Mouse (Mus musculus) stomach, embryonic 14.5 days (tissue): ENCODE results near the gene Dnaaf5. TPM values are rescaled to one million over a fixed set of nuclear protein-coding genes. Genes with fewer than 3 reads are reported as not detected.

Experiments
- ATAC-seq: fragments of 200-750 bp; cut with Nextera tagmentation; 2 replicates; pipeline ENCODE4 v1.8.0; 2017; ENCODE audit warnings: low read depth, moderate TSS enrichment; ENCODE audit not compliant: insufficient number of reproducible peaks, insufficient read depth, low FRiP score
- H3K27ac ChIP-seq: fragments of 300-500 bp; sonication (generic); 2 replicates; pipeline ENCODE4 v1.5.1; 2014; ENCODE audit warnings: mild to moderate bottlenecking, low read length, moderate library complexity, mixed read lengths
- H3K27me3 ChIP-seq: fragments of 300-500 bp; sonication (generic); 2 replicates; pipeline ENCODE4 v1.6.1; 2014; ENCODE audit warnings: low read length, control low read depth, mixed read lengths; ENCODE audit not compliant: control insufficient read depth, insufficient read depth
- H3K36me3 ChIP-seq: fragments of 300-500 bp; sonication (generic); 2 replicates; pipeline ENCODE4 v1.6.1; 2014; ENCODE audit warnings: mild to moderate bottlenecking, control low read depth, low read length, moderate library complexity, mixed read lengths; ENCODE audit not compliant: control insufficient read depth, insufficient read depth
- H3K4me1 ChIP-seq: fragments of 300-500 bp; sonication (generic); 2 replicates; pipeline ENCODE4 v1.6.1; 2014; ENCODE audit warnings: low read length, control low read depth, mixed read lengths; ENCODE audit not compliant: control insufficient read depth, insufficient read depth
- H3K4me2 ChIP-seq: fragments of 300-500 bp; sonication (generic); replicated peaks from 2 replicates; pipeline ENCODE4 v1.6.1; 2014; ENCODE audit warnings: low read depth, low read length, control low read depth
- H3K4me3 ChIP-seq: fragments of 300-500 bp; sonication (generic); 2 replicates; pipeline ENCODE4 v1.5.1; 2014; ENCODE audit warnings: low read depth, low read length, control low read depth
- H3K9ac ChIP-seq: fragments of 300-500 bp; sonication (generic); replicated peaks from 2 replicates; pipeline ENCODE4 v1.6.1; 2014; ENCODE audit warnings: low read depth, mild to moderate bottlenecking, control low read depth, low read length, moderate library complexity, mixed read lengths
- H3K9me3 ChIP-seq: fragments of 300-500 bp; sonication (generic); 2 replicates; pipeline ENCODE4 v1.6.1; 2016; ENCODE audit warnings: low read depth, low read length, control low read depth; ENCODE audit not compliant: control insufficient read depth
- WGBS: fragments of 180-500 bp; shearing (Covaris S2); extraction: QIAGEN DNeasy Blood & Tissue Kit; methylation state at CpG from one replicate; pipeline ENCODE4 v1.1.7; 2014; 5-methylcytosine and 5-hydroxymethylcytosine counted together
- polyA plus RNA-seq: library from polyadenylated mRNA; unstranded; fragments of >200 nt; fragmentation: Nextera tagmentation; extraction: Ambion mirVana; gene quantifications from 2 replicates; pipeline ENCODE4 v1.2.1, GENCODE M21; 2014

Gene Dnaaf5
- polyA plus RNA-seq, 1 experiment from 2014 or later = 6.4 TPM

DNA sequence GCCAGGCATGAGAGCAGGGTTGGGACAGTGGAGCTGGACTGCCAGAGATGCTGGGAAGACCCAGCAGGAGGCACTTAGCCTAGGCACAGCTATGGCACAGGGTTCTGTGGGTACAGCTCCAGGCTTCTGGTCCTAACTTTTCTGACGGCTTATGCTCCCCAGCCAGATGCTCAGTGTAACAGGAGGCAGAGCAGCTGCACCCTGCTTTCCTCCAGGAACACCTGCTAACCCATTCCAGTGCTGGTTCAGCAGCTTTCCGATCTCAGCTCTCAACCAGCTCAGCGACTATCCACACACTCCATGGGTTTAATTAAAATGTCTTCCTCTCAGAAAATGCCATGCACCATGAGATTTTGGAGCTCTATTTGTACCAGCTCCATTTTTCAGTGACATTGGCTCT lies 66.8 kb downstream of the Dnaaf5 start:
- no peaks in the 10 kb centered on the region for H3K9me3 ChIP-seq
- no peak overlapping the region for H3K27ac ChIP-seq
- H3K4me1 ChIP-seq = no peaks in the 10 kb centered on the region
- H3K27me3 ChIP-seq = no peaks in the 10 kb centered on the region
- ATAC-seq = no peak
- H3K4me3 ChIP-seq = no peak overlapping the region
- peaks cover 20% of the 10 kb centered on the region for H3K36me3 ChIP-seq
- H3K9ac ChIP-seq = no peak overlapping the region
- WGBS = 85% methylated on average over 3 of the region's 3 CpGs
- no peak overlapping the region for H3K4me2 ChIP-seq

DNA sequence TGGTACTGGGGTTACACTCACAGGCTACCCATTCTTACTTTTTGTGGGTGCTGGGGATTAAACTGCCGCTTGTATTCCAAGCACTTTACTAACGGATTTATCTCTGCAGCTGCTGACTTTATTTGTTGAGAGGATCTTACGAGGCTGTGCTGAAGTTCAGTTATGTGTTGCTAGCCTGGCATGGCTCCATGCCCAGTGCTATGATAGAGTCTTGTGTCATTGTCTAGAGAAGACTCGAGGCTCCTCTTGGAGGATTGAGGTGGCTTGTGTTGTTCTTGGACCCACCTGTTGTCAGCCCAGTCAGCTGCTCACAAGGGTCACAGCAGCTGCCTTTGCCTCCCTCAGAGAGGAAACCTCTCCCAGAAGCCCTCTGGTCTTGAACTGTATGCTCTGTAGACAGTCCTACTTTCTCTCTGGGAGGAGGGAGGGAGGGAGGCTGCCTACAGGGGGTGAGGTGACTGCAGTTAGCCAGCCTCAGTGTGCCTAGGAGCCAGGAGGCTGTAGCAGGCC lies 70.0 kb downstream of the Dnaaf5 start:
- WGBS = 88% methylated on average over 4 of the region's 4 CpGs
- Histone ChIP-seq H3K36me3 (peaks cover 37% of the 10 kb centered on the region), H3K27ac (no peak overlapping the region), H3K9me3 (no peaks in the 10 kb centered on the region), H3K27me3 (no peaks in the 10 kb centered on the region), H3K4me1 (no peaks in the 10 kb centered on the region), H3K4me2 (no peak overlapping the region), H3K9ac (no peak overlapping the region), H3K4me3 (no peak overlapping the region)
- no peak for ATAC-seq

GRCm38 (mm10) chr5:139220610-139221009 lies 70.6 kb downstream of the Dnaaf5 start:
- Histone ChIP-seq H3K27me3 (no peaks in the 10 kb centered on the region), H3K36me3 (peaks cover 38% of the 10 kb centered on the region), H3K4me2 (no peak overlapping the region), H3K4me1 (no peaks in the 10 kb centered on the region), H3K9me3 (no peaks in the 10 kb centered on the region), H3K27ac (no peak overlapping the region), H3K4me3 (no peak overlapping the region), H3K9ac (no peak overlapping the region)
- ATAC-seq = no peak
- 90% methylated on average over 4 of the region's 4 CpGs for WGBS

- H3K36me3 ChIP-seq = peaks cover 52% of the 10 kb centered on the region
- H3K27ac ChIP-seq = no peak overlapping the region
- no peaks in the 10 kb centered on the region for H3K9me3 ChIP-seq
- WGBS = 95% methylated on average over 10 of the region's 10 CpGs
- H3K4me2 ChIP-seq = no peak overlapping the region
- no peak overlapping the region for H3K4me3 ChIP-seq
- no peak for ATAC-seq
- H3K4me1 ChIP-seq = no peaks in the 10 kb centered on the region
- no peak overlapping the region for H3K9ac ChIP-seq
- H3K27me3 ChIP-seq = no peaks in the 10 kb centered on the region
Observed at GRCm38 (mm10) chr5:139223331-139223730, 73.3 kb downstream of the Dnaaf5 start.

GRCm38 (mm10) chr5:139227236-139227635 lies 77.2 kb downstream of the Dnaaf5 start:
- Histone ChIP-seq H3K36me3 (peaks cover 62% of the 10 kb centered on the region), H3K27ac (no peak overlapping the region), H3K4me3 (no peak overlapping the region), H3K4me2 (no peak overlapping the region), H3K4me1 (no peaks in the 10 kb centered on the region), H3K9me3 (no peaks in the 10 kb centered on the region), H3K9ac (no peak overlapping the region), H3K27me3 (no peaks in the 10 kb centered on the region)
- 92% methylated on average over 4 of the region's 4 CpGs for WGBS
- no peak for ATAC-seq

- Histone ChIP-seq H3K4me3 (no peak overlapping the region), H3K9ac (no peak overlapping the region), H3K36me3 (peaks cover 62% of the 10 kb centered on the region), H3K27ac (no peak overlapping the region), H3K4me2 (no peak overlapping the region), H3K9me3 (no peaks in the 10 kb centered on the region), H3K4me1 (no peaks in the 10 kb centered on the region), H3K27me3 (no peaks in the 10 kb centered on the region)
- ATAC-seq = no peak
- 90% methylated on average over 2 of the region's 2 CpGs for WGBS
Observed at GRCm38 (mm10) chr5:139227645-139228044, 77.6 kb downstream of the Dnaaf5 start.

DNA sequence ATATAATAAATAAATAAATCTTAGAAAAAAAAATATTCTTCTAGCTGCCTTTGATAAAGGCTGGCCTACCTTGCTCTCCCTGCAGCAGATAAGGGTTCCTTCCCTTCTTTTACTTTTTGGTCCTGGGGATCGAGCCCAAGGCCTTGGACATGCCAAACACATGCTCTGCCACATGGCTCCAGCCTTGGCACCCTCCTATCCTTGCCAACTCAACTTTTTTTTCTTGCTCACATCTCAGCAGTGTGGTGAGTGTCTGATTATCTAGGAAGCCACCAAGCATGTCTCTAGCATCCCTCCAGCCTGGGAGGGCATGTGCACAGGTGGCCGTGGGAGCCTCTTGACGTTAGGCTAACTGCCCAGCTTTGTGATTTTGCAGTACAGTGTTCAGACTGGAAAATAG lies 78.3 kb downstream of the Dnaaf5 start:
- ATAC-seq = no peak
- Histone ChIP-seq H3K27ac (no peak overlapping the region), H3K4me2 (no peak overlapping the region), H3K9ac (no peak overlapping the region), H3K36me3 (peaks cover 61% of the 10 kb centered on the region), H3K4me3 (no peak overlapping the region), H3K27me3 (no peaks in the 10 kb centered on the region), H3K9me3 (no peaks in the 10 kb centered on the region), H3K4me1 (no peaks in the 10 kb centered on the region)
- 91% methylated on average over 3 of the region's 3 CpGs for WGBS

DNA sequence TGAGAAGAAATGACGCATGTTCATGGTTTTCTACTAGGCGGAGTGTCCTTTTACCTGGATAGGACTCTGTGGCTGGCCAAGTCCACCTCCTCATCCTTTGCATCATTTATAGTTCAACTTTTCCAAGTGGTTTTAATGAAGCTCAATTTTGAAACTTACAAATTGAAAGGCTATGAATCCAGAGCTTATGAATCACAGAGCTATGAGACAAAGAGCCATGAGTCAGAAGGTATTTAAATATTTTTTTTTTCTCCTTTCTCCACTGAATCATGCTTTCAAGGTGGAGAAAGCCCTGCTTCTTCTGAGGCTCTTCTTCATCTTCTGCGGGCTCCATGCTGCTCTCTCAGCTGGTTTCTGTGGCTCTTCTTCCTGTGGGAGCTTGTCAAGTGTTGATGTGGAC lies 79.7 kb downstream of the Dnaaf5 start:
- H3K4me1 ChIP-seq = no peaks in the 10 kb centered on the region
- H3K36me3 ChIP-seq = peaks cover 58% of the 10 kb centered on the region
- no peaks in the 10 kb centered on the region for H3K9me3 ChIP-seq
- 96% methylated on average over 3 of the region's 3 CpGs for WGBS
- H3K27ac ChIP-seq = no peak overlapping the region
- no peak overlapping the region for H3K4me3 ChIP-seq
- no peak for ATAC-seq
- H3K9ac ChIP-seq = no peak overlapping the region
- no peak overlapping the region for H3K4me2 ChIP-seq
- no peaks in the 10 kb centered on the region for H3K27me3 ChIP-seq

GRCm38 (mm10) chr5:139232083-139232482 lies 82.1 kb downstream of the Dnaaf5 start:
- Histone ChIP-seq H3K4me2 (no peak overlapping the region), H3K27ac (no peak overlapping the region), H3K9me3 (no peaks in the 10 kb centered on the region), H3K9ac (no peak overlapping the region), H3K4me1 (no peaks in the 10 kb centered on the region), H3K36me3 (peaks cover 58% of the 10 kb centered on the region), H3K4me3 (no peak overlapping the region), H3K27me3 (no peaks in the 10 kb centered on the region)
- WGBS = 74% methylated on average over 3 of the region's 3 CpGs
- no peak for ATAC-seq
